Mouse (Mus musculus): ENCODE data around the gene Ndufv1.
"Not testable (repeated sequence)": the region's sequence is repeated elsewhere in the genome, so short reads cannot be mapped to it uniquely, and the experiment has no call there.

Ndufv1 gene

DNA sequence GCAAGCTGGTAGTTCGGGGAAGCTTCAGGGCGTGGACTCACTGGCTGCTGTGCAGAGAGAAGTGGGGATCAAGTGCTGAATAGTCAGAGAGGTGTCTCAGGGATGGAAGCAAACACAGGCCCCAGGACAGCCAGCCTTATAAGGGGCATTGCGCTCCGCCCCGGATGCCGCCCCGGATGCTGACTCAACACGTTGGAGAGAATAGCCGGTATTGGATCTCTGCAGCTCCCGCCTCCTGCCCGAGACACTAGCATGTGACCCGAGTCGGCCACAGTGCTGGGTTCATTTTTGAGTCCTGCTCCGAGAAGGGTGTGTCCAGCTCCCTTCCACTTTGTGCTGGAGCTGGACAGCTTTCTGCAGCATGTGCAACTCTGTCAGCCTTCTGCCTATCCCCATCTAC is 29.5 kb upstream of the Ndufv1 start:
- no peak for DNase-seq (ENCODE audit: low spot score)

DNA sequence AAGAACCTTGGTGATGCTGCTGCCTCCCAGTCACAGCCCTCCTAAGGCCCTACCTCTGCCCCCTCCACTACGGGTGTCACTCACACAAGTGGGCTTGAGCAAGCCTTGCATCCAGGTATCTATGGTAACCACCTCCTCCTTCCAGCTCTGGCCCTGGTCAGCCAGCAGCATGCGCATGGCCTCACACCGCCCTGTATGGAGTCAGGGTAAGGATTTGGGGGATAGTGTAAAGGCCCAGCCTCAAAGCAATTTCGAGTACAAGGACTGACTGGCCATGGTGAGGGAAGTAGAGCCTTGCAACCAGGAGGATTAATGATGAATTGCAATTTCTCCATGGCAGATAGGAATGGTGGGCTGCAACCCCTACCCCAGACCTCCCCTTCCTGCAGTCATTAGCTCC is 28.9 kb upstream of the Ndufv1 start:
- DNase-seq (ENCODE audit: low spot score), result not testable (repeated sequence)

DNA sequence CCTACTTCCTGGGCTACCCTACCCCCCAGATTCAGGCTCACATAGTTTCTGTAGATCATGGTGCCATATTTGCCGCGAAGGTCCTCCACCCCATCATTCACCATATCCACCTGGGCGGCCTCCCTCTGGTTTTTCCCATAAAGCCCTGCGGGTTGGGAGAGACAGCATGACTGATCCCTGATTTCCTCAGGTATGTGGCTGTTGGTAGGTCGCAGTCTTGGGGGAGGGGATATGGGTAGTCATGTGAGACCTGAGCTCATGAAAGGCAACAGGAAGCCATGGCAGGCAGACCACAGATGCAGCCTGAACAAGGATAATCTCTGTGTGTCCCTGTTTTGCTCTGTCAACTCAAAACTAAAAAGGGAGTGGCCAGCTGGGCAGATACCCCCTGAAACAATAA is 28.3 kb upstream of the Ndufv1 start:
- not testable (repeated sequence) for DNase-seq (ENCODE audit: low spot score)

DNA sequence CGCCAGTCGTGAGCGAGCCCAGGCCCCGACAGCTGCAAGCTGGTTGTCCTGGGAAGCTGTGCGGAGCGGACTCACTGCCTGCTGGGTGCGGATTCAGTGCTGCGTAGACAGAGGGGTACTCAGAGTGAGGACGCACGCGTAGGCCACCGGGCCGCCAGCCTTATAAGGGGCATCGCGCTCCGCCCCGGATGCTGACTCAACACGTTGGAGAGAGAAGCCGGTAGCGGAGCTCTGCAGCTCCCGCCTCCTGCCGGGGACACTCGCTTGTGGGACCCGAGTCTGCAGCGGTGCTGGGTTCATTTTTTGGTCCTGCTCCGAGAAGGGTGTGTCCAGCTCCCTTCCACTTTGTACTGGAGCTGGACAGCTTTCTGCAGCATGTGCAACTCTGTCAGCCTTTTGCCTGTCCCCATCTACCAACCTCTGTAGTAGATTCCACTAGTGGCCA is 25.2 kb upstream of the Ndufv1 start, which contains the start of gene Gstp1:
TSS of gene Gstp1 (minus strand) at position 198 of the 445 bp plus-strand sequence.
- peak; percentile 73 for DNase-seq (ENCODE audit: low spot score)

DNA sequence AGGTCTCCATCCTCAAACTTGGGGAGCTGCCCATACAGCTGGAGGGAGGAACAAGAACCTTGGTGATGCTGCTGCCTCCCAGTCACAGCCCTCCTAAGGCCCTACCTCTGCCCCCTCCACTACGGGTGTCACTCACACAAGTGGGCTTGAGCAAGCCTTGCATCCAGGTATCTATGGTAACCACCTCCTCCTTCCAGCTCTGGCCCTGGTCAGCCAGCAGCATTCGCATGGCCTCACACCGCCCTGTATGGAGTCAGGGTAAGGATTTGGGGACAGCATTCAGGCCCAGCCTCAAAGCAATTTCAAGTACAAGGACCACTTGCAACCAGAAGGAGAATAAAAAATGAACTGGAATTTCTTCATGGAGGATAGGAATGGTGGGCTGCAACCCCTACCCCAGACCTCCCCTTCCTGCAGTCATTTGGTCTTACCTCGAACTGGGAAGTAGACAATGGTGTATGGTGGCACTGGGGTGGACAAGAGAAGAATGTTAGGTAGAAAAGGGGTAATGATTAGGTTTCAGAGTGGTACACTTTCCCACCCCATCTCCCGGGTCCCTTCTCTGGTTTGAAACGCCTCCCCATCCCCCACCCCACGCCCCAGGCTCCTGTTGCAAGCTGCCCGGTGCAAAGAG is 24.7 kb upstream of the Ndufv1 start:
- not testable (repeated sequence) for DNase-seq (ENCODE audit: low spot score)

DNA sequence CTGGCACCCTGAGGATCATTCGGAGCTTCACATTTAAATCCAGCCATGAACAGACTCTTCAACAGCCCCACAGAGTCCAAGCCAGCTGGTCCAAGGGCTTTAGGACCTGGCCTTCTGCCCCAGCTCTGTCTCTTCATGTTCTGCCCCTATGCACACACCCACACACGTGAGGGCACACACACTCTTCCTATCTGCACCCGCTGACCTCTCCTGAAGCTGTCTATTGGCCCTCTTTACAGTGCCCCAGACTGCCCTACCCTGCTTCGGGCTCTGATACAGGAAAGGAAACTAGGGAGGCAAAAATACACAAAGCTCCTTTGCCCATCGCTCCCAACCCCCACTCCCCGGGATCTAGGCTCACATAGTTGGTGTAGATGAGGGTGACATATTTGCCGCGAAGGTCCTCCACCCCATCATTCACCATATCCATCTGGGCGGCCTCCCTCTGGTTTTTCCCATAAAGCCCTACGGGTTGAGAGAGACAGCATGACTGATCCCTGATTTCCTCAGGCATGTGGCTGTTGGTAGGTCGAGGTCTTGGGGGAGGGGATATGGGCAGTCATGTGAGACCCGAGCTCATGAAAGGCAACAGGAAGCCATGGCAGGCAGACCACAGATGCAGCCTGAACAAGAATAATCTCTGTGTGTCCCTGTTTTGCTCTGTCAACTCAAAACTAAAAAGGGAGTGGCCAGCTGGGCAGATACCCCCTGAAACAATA is 23.9 kb upstream of the Ndufv1 start:
- no peak for DNase-seq (ENCODE audit: low spot score)

DNA sequence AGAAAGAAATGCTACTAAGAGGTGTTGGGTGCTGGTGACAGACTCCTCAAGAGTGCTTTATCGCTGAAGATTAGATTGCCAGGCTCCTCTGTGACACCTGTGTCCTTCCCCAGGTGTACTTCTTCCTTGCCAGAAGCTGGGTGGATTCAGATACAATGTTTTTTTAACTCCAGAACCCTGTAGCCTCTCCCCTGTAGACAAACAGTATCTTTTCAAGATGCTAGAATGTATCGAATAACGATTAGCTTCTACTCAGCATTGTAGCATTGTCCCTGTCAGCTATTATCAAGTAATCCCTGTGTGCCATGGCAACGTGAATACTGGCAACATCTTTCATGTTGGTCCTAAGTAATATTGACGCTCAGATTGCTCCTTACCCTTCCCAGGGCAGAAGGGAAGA is 21.1 kb upstream of the Ndufv1 start:
- DNase-seq (ENCODE audit: low spot score), result no peak

DNA sequence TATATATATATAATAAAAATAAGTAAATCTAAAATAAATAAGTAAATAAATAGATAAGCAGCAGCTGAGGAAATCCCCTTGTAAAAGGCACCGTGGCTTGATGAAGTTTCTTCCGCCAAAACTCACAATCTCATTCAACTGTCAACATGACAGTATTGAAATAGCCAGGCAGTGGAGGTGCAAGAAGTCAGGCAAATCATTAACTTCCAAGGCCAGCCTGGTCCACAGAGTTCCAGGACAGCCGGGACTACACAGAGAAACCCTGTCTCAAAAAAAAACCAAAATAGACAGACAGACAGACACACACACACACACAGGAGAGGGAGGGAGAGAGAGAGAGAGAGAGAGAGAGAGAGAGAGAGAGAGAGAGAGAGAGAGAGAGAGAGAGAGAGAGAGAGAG is 20.7 kb upstream of the Ndufv1 start:
- no peak for DNase-seq (ENCODE audit: low spot score)

DNA sequence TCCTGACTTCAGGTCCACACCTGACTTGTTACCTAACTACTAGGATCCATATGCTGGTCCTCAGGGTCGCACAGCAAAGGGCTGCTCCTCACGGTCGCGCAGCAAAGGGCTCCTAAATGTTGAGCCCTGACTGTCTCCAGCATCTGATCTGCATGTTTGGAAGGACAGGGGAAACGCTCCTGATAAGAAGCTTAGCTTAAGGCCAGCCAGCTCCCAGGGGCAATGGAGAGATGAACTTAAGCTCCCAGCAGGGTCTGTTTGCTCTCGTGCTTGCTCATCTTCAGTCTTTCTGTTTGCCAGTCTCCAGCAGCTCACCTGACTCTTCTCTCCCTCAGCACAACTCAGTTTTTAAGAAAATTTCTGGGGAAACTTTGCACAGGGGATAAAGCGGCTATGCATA is 20.1 kb upstream of the Ndufv1 start:
- no peak for DNase-seq (ENCODE audit: low spot score)

DNA sequence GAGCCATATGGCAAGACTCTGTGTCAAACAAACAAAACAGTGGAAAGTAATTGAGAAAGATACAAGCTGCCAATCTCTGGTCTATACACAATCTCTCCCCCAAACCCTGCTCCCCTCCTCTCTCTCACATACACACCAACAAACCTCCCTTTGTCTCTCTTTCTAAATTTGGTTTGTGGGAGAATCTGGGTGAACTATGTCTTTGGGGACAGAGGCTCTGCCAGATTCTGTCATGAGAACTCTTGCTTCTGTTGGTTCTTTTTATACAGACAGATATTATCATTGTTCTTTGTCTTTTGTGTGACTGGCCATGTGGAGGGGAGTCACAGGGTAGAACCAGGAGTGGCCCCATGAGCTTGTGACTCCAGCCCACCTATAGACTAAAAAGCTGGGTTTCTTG is 15.0 kb upstream of the Ndufv1 start:
- DNase-seq (ENCODE audit: low spot score), result no peak

DNA sequence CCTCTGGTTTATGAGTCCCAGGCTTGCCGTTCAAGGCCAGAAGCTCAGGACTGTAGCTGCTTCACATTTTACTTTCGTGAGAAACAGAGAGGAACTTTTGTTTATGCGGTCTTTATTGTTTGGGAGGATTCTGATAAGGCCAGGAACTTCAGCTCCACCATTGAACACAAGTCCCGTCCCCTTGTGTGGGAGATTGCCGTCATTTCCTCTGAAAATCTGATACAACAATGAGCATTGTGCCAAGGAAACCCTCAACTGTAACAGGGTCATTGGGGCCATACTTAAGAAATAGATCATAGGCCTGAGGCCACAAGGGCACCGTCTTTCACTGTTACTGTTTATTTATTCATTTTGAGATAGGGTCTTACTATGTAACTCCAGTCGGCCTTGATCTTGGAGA is 10.6 kb upstream of the Ndufv1 start:
- no peak for DNase-seq (ENCODE audit: low spot score)

DNA sequence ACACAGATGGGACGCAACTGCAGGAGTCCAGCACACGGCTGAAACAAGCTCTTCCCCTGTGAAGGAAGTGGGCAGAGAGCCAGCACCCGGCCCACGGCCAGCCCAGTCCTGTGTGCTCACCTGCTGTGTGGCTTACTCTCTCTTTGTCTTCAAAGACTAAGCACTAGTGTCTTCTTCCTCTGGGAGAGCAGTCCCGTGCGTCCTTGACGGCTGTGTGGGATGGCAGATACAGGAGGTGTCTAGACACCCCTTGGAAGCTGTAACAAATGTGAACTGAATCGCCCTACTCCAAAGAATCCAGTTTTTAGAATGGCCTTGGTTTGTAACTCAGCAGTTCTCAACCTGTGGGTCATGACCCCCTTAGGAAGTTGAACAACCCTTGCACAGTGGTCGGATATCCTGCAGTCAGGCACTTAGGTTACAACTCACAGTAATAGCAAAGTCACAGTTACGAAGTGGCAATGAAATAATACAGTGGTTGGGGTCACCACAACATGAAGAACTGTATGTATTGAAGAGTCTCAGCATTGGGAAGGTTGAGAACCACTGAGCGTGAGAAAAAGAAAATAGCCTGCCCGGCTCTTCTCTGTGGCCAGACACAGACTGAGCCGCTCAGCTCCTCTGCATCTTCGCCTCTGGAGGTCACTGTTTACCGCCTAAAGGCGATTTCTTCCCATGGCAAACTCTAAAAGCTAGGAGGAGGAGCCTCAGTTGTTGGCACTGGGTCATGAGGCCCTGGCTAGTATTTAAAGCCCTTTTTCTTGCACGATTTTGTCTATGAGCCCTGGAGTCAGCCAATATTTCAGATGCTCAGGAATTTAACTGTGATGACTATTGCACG is 6.4 kb upstream of the Ndufv1 start:
- peak; percentile 65 for DNase-seq (ENCODE audit: low spot score)

DNA sequence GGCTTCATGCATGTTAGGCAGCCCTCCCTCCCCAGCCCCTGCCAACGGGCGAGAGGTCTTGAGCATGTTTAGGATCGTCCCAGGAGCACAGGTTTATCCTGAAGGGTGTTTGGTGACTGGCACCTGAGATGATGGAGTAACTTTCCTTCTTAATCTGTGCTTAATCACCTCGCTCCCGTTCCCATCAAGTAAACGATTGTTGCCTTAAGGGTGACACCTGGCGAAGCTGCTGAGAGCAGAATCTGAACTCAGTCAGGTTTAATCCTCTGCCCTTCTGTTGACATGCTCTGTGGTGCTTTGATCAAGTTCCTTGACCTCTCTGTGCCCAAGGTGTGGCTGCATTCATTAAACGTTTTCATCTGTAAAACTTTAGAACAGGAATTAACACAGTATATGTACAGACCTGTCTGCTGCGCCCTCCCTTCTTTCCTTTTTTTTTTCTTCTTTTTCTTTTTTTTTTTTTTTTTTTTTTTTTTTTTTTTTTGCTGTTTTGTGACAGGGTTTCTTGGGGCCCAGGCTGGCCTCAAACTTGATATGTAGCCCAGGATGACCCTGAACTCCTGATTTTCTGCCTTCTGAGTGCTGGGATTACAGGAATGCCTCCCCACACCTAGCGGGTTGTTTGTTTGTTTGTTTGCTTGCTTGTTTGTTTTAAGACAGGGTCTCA is 5.4 kb upstream of the Ndufv1 start:
- DNase-seq (ENCODE audit: low spot score), result no peak

DNA sequence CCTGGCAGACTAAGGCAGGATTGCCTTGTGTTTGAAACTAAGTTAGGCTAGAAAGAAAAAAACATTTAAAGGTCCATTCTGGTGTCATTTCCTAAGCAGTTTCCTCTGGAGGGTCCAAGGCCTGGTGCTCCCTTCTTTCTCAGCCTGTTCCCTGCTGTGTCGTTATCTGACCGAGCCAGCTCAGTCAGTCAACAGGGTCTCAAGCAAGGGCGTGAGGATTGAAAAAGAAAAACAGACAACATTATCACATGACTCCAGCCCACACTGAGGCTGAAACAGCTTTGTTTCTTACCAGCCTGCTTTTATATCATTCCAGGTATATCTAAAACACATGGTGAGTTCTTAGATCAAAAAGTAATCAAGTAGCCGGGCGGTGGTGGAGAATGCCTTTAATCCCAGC is 3.0 kb upstream of the Ndufv1 start:
- DNase-seq (ENCODE audit: low spot score), result no peak

DNA sequence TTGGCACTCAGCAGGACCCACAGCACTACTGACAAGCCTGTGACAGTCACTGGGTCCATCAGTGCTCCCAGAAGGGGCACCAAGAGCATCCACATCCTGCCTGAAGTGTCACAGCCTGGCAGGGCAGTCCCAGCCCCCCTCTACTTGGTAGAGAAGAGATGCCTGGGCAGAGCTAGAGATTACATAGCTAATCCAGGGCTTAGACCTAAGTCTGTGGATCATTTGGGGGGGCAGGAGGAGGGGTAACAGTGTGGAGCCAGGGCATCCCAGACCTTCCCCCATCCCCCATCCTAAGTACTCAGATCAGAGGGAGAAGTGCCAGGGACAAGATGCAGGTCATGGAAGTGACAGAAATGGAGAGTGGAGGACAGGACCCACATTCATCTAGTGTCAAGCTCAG is 2.2 kb upstream of the Ndufv1 start:
- no peak for DNase-seq (ENCODE audit: low spot score)

DNA sequence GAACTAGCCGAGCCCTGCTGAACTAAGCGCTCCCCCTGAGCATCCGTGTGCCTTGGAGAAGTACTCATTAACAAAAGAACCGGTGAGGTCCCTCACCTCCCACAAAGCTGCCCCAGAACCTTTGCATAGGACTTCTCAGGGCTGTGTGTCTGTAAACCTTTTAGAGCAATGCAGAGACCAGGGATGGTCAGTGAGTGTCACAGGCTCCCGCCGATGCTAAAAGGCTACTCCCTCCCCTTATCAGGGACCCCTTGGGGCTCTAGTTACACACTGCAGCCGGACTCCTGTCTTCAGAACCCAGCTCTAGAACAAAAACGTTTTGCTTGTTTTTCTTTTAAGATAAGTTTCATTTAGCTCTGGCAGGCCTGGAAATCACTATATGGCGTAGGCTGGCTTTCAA is 460 bp upstream of the Ndufv1 start:
- DNase-seq (ENCODE audit: low spot score), result no peak

DNA sequence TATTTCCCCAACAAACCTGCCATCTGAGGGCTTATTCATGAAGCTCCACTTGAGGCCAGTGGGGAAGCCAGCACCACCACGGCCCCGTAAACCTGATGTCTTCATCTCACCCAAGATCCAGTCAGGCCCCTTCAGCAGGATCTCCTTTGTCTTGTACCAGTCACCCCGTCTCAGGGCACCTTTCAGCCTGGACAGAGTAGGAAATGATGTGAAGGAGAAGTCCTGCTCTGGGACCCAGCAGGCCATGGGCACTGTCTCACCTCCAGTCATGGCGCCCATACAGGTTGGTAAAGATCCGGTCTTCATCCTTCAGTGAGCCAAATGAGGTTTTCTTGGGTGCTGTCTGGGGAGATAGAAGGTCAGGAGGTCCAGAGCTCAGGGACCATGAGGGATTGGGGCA is 1.5 kb downstream of the Ndufv1 start:
- no peak for DNase-seq (ENCODE audit: low spot score)

DNA sequence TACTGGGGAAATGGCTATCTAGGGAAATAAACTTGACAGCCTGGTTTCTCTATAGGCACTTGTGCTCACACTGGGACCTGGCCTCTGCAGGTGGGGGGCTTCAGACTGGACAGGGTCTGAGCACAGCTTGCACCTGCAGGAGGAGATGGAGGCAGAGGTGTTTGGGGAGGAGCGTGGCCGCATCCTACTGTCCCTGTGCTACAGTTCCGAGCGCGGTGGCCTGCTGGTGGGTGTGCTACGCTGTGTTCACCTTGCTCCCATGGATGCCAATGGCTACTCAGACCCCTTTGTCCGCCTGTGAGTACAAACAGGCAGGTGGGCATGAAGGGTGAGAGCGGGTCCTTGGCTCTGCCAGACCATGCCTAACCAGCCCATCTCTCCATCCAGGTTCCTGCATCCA is 6.6 kb downstream of the Ndufv1 start:
- no peak for DNase-seq (ENCODE audit: low spot score)

DNA sequence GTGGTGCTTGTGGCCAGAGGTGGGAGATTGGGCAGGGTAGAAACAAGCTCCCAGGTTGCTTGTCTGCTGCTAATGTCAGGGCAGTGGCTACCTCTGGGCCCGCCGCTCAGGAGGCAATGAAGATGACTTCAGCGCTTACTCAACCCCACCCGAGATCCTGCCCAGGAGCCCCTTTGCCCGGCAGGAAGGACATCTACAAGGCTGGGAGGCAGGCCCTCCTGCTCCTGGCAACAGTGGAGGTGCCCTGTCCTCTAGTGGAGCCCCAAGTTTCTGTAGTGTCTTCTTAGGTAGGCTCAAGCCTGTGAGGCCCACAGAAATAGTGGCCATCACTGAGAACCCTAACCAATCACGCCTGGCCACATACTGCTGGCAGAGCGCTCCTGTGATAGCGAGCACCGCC is 7.5 kb downstream of the Ndufv1 start:
- no peak for DNase-seq (ENCODE audit: low spot score)

DNA sequence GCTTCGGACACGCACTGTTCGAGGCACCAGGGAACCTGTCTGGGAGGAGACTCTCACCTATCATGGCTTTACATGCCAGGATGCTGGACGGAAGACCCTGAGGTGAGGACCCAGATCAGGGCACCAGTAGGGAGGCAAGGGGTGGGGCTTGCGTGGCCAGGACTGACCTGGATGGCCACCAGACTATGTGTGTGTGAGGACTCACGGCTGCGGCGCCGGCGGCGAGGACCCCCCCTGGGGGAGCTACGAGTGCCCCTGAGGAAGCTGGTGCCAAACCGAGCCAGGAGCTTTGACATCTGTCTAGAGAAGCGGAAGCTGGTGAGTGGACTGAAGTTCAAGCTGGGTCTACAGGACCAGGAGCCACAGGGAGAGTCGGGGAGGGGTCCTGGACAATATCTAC is 8.3 kb downstream of the Ndufv1 start:
- no peak for DNase-seq (ENCODE audit: low spot score)

DNA sequence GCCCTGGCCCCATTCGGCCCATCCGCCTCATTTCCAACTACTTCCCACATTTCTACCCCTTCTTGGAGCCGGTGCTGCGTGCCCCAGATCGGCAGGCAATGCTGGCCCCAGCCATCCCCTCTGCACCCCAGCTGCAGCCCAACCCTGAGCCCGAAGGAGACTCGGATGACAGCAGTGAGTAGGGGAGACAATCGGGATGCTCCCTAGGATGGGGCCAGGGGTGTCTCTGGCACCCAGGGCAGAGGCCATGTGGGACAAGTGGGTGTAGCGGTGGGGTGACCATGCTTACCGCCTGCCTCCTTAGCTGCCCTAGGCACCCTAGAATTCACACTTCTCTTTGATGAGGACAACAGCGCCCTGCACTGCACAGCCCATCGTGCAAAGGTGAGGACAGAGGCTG is 9.0 kb downstream of the Ndufv1 start:
- no peak for DNase-seq (ENCODE audit: low spot score)

DNA sequence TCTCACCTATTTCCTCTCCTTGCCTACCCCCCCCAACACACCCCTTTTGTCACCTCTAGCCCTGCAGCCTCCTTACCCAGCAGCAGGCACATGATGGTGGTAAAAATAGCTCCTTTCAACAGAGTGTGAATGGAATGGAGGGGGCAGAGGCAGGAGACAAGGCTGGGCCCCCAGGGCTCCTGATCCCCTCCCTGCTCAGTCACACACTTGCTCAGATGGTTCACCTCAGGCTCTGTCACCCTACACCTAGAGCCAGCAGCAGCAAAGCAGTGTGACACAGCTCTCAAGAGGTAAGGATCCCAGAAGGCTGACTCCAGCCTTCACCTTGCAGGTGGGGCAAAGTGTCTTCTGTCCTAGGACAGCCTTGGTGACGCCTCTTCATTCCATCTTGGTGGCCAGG is 9.5 kb downstream of the Ndufv1 start, which contains the start of gene Doc2g:
TSS of gene Doc2g (plus strand) at position 202 of the 400 bp plus-strand sequence.
- DNase-seq (ENCODE audit: low spot score), result no peak
